Mouse (Mus musculus) adrenal gland (tissue): ENCODE results near the gene Nmrk2.

Source experiments
- intact Hi-C: fragments of 180-260 bp; cut with DNase I; formaldehyde crosslinking; loops from one replicate; pipeline ENCODE4 v1.15.1; 2025

Nmrk2 gene

DNA sequence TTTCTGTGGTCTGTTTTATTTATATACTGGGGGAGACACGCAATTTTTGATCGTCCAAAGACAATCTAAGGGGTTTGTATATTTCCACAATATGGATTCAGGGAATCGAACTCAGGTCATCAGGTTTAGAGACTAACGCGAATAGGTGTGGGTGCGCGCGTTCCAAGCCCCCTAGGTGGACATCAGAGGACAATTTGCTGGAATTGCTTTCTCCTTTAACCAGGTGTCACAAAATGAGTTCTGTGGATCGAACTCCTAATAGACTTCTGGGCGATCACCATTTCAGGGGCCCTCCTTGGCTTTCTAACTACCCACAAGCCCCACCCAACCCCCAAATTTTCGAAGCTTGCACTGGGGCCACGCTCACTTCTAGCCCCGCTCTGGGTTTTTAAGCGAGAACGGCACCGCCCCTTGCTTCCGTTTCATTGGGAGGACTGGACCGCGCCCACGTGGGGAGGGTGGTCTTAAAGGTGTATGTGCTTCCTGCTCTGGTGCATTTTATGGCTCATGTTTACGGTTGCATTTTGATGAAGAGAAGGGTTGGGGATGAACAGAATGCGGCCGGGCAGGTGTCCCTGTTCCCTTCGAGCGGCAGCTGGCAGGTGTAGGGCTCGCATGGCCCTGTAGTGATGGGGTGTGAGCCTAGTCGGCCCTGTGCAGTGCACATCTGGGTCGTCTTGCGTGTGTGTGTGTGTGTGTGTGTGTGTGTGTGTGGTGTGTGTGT lies 33.2 kb downstream of the Nmrk2 start:
- intact Hi-C loops: no loop called here

DNA sequence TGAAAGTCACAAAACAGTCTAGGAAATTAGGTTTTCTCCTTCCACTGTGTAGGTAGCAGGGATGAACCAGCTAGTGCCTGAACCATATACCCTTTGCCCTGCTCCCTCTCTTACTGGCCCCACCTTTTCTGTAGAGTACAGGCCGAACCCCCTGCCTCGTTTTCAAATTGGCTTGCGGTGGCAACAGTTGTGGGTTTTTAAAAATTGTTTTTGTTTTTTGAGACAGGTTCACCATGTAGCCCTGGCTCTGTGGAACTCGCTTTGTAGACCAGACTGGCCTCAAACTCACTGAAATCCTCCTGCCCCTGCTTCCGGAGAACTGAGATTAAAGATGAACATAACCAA lies 33.8 kb downstream of the Nmrk2 start:
- intact Hi-C loops: no loop called here

DNA sequence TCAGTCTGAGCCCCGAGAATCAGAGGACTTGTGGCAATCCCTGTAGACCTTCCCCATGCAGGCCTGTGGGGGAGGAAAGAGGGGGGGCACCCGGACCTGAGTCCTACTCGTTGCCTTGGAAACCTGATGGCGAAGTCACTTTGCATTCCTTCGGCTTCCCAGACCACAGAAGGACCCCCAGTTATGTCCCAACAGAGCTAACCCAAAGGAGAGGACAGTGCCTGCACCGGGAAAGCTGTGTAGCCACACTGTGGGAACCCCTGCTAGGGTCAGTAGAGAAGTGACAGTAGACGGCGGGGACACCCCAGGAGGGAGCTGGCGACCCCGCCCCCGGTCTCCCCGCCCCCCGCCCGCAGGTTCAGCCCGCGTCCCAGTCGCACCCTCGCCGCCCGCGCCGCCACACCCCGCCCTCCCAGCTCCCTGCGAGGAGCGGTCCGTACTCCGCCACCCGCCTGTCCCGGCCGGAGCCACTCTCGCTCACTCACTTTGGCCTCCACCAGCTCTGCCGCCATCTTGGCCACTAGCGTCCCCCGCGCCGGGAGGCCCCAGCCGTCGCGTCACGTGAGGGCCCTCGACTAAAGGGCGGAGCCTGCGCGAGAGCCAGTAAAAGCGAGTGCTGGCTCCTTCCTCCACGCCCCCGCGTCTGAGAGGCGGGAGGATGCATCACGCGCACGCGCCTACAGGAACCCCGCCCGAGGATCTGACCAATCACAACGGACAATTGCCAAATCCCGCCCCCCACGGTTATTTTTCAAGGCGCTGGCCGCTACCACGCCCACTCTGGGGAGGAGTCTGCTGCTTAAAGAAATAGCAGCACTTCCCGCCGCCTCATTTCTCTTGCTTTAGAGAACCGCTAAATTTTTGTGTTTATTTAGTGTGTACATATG lies 34.4 kb downstream of the Nmrk2 start, which contains the start of gene Pias4:
TSS of gene Pias4 (minus strand) at position 724 of the 887 bp plus-strand sequence.
- intact Hi-C loops: no loop called here

DNA sequence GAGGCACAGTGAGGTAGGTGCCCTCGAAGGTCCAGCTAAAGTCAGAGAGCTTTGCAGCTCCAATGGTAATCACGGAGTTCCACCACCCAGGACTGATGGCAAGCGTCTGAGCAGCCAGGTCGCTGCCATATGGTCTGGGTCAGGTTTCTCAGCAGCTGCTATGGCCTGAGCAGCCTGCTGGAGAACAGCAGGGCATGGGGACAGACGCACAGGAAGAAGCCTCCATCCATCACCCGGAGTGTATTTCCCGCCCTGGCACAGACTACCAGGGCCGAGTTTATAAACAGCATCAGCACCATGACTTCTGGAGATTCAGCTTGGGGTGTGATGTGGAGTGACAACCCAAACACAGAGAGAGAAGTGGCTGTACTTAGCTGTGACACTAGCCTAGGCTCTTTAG lies 36.7 kb downstream of the Nmrk2 start:
- intact Hi-C loops: no loop called here

DNA sequence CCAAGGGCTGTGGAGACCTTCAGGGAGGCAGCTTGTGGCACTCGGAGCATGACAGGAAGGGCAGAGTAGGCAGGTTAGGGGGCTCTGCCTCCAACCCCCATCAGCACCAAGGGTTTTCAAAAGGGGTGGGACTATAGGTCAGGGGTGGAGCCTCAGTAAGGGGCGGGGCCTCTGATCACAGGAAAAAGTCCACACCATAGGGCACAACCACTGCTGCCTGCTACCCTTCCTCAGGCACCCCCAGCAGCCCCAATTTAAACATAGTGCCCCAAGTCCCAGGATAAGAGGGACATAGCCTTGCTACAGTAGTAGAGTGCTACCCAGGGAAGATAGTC lies 39.6 kb downstream of the Nmrk2 start:
- intact Hi-C loops: no loop called here

- intact Hi-C loops: no loop called here
Observed at GRCm38 (mm10) chr10:81161602-81162317, 40.1 kb downstream of the Nmrk2 start.

- intact Hi-C loops: no loop called here
Observed at GRCm38 (mm10) chr10:81154736-81155135, 47.1 kb downstream of the Nmrk2 start.

DNA sequence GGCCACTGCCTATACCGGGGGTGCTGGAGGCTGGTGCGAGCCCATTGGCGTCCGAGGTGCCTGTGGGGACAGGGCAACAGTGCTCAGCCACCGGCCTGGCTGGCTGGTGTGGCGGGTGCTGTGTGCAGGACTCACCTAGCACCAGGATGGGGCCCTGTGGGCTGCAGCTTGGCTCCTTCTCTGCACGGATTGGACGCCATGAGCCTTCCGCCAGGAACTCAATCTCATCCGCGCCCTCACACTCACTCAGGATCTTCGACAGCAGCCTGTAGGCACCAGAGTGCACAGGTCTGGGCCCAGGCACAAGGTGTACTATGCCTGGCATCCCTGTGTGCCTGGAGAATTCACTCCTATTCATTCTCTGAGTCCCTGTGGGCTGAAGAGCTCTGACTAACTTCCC lies 47.5 kb downstream of the Nmrk2 start:
- intact Hi-C loops: no loop called here

DNA sequence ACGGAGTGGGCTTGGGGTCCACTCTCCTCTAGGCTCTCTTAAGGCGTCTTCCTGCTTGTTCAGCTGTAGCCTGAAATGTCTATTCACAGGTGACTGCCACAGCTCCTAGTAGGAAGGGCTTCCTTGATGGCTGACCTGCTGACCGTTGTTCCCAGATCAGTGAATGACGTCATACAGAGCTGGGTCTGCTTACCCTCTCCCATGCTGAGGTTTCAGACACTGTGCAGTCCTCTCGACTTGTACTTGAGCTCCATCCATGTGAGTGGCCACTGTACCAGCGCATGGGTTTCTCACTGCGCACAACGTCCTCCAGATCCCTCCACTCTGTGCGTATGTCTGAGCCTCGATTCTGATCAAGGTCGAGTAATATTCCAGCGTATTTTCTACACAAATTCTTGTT lies 49.2 kb downstream of the Nmrk2 start:
- intact Hi-C loops: no loop called here

DNA sequence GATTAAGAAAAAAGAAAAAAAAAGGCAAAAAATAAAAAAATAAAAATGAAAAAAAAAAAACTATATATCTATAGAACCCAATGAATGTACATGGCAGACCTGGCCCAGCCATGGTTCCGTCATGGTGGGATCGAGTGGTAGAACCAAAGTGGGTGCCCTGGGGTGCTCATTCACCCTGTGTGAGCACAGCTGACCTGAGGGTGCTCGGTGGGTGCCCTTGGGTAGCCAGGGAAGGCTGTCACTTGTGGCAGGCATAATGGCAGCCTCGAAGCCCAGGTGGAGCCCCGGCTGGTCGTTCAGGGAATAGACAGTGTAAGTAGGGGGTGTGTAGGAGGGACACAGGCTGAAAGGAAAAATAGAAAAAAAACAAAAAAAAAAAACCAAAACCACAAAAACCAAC lies 50.6 kb downstream of the Nmrk2 start:
- intact Hi-C loops: no loop called here
